Mouse (Mus musculus) embryo, embryonic 11.5 days (tissue): ENCODE results near the gene Zfp938.
A peak's percentile ranks its signal among the peaks of the same experiment; 100 is the strongest.

Experiments used
- DNase-seq: peaks from one replicate; pipeline ENCODE4 v3.0.0-alpha.2; 2012; ENCODE audit warnings: low read depth, low spot score

Gene Zfp938

GRCm38 (mm10) chr10:82240742-82241400, at the start of gene Zfp938:
Gene Zfp938, minus strand, starts transcription at chr10:82241280.
- peak; percentile 66 for DNase-seq

- DNase-seq: no peak
Measured at GRCm38 (mm10) chr10:82257331-82257730, 16.3 kb upstream of the Zfp938 start.

GRCm38 (mm10) chr10:82245021-82245420, 3.9 kb upstream of the Zfp938 start:
- no peak for DNase-seq

- DNase-seq: no peak
Measured at GRCm38 (mm10) chr10:82241401-82241788, 315 bp upstream of the Zfp938 start.

GRCm38 (mm10) chr10:82178257-82179064, 62.6 kb downstream of the Zfp938 start:
- DNase-seq: peak; percentile 94
